Mouse (Mus musculus) small intestine, adult 2 months (tissue): ENCODE data around the gene Stra6. TPM values are rescaled to one million over a fixed set of nuclear protein-coding genes. Genes with fewer than 3 reads are reported as not detected.

Experiments
- H3K27ac ChIP-seq: fragments of 200-500 bp; 2 replicates; pipeline ENCODE4 v1.5.1; 2012; ENCODE audit warnings: low read depth, low read length, control low read depth, inconsistent platforms; ENCODE audit not compliant: insufficient read depth
- H3K27me3 ChIP-seq: fragments of 200-500 bp; 2 replicates; pipeline ENCODE4 v1.6.1; 2012; ENCODE audit warnings: mild to moderate bottlenecking, moderate library complexity, low read length, inconsistent platforms; ENCODE audit not compliant: control insufficient read depth, insufficient read depth
- H3K36me3 ChIP-seq: fragments of 200-500 bp; 2 replicates; pipeline ENCODE4 v1.6.1; 2012; ENCODE audit warnings: mild to moderate bottlenecking, low read length, control low read depth, inconsistent platforms; ENCODE audit not compliant: control insufficient read depth, insufficient read depth
- H3K4me1 ChIP-seq: fragments of 200-500 bp; 2 replicates; pipeline ENCODE4 v1.6.1; 2012; ENCODE audit warnings: low read length, inconsistent platforms, mixed read lengths; ENCODE audit not compliant: control insufficient read depth, insufficient read depth, insufficient read length
- H3K4me3 ChIP-seq: fragments of 200-500 bp; 2 replicates; pipeline ENCODE4 v1.5.1; 2012; ENCODE audit warnings: low read depth, mild to moderate bottlenecking, control low read depth, inconsistent platforms, low read length, moderate library complexity
- CTCF ChIP-seq: fragments of 200-500 bp; IDR thresholded peaks from 2 replicates; pipeline ENCODE4 v1.5.1; 2012; ENCODE audit warnings: low read depth, mild to moderate bottlenecking, control low read depth, inconsistent platforms, low read length, moderate library complexity, mixed read lengths; ENCODE audit not compliant: insufficient replicate concordance, insufficient read length; ENCODE audit errors: extremely low read depth
- POLR2A ChIP-seq: fragments of 200-500 bp; IDR thresholded peaks from 2 replicates; pipeline ENCODE4 v1.6.1; 2012; ENCODE audit warnings: low read depth, mild to moderate bottlenecking, control low read depth, inconsistent platforms, low read length, moderate library complexity
- WGBS: fragments of 180-500 bp; shearing (Covaris S2); methylation state at CpG from one replicate; pipeline ENCODE4 v1.1.7; 2018; 5-methylcytosine and 5-hydroxymethylcytosine counted together
- polyA plus RNA-seq: library from polyadenylated mRNA; depleted of rRNA; stranded (reverse); fragments of >200 nt; gene quantifications from 2 replicates; pipeline ENCODE4 v1.2.3, GENCODE M21; 2012

The Stra6 gene
- polyA plus RNA-seq, 1 experiment = 1.7 TPM

DNA sequence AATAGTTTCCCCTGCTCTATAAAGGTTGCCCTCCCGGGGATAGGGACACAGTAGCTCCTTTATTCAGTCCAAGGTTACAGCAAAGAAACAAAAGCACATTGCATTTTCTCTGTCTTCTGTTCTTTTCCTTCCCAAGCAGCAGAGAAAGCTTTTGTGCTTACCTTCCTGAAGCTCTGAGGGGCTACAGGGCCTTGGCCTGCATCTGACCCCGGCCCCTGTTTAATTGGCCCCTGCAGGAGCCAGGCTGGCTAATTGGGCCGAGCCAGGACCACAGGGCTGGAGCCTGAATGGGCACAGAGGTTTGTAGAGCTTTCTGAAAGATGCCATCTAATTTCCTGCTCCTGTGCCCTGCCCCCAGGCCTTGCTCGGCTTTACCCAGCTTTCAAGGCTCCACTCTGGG is 22.6 kb upstream of the Stra6 start:
- H3K36me3 ChIP-seq = no peaks in the 10 kb centered on the region
- TF ChIP-seq POLR2A = no peak
- TF ChIP-seq CTCF = no peak
- no peak overlapping the region for H3K4me3 ChIP-seq
- 58% methylated on average over 4 of the region's 4 CpGs for WGBS
- H3K27me3 ChIP-seq = 0 out of 2 replicates have a peak, but pooled peaks cover 3% of the 10 kb centered on the region
- no peaks in the 10 kb centered on the region for H3K4me1 ChIP-seq
- H3K27ac ChIP-seq = no peak overlapping the region

DNA sequence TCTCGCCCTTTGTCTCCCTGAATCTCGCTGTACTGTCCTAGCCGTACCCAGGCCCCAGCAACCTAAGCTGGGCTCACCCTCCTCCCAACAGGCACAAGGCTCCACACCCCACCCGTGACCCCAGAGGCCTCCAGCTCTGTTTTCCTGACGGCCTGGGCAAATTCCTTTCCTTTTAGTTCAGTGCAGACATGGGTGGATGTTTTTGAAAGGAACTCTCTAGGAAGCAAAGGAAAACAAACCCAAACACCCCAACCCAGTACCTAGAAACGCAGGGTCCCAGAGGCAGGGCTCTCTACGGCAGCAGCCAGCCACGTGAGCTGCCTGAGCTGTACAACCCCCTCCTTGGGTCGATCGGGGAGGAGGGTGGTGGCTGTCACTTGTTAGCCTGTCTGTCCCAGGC is 21.2 kb upstream of the Stra6 start:
- Histone ChIP-seq H3K4me3 (no peak overlapping the region), H3K27me3 (0 out of 2 replicates have a peak, but pooled peaks cover 3% of the 10 kb centered on the region), H3K36me3 (no peaks in the 10 kb centered on the region), H3K27ac (no peak overlapping the region), H3K4me1 (no peaks in the 10 kb centered on the region)
- 42% methylated on average over 10 of the region's 10 CpGs for WGBS
- TF ChIP-seq CTCF (no peak), POLR2A (no peak)

DNA sequence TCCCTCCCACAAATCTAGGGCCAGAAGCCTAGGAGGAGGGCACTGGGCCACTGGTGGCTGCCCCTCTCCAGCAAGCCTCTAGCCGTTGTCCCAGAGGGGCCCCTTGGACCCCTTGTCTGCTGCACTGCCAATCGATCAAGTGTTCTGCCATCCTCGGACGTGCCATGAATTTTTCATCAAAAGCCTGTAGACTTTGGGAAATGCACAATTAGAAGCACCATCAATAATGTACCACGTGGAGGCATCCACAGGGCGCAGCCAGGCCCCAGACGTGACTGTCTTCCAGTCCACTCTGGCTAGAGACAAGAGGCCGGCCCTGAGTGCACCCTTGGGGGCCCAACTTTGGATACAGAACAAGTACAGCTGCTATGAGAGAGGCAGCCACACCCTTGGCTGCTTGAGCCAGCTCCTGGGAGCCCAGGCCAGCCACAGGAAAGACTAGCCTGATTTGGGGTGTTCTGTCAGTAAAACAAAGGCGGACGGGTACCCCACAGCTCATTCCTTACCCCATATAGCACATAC is 20.0 kb upstream of the Stra6 start:
- 84% methylated on average over 10 of the region's 10 CpGs for WGBS
- TF ChIP-seq CTCF = no peak
- TF ChIP-seq POLR2A = no peak
- H3K27me3 ChIP-seq = 0 out of 2 replicates have a peak, but pooled peaks cover 3% of the 10 kb centered on the region
- H3K36me3 ChIP-seq = no peaks in the 10 kb centered on the region
- no peak overlapping the region for H3K27ac ChIP-seq
- H3K4me3 ChIP-seq = no peak overlapping the region
- no peaks in the 10 kb centered on the region for H3K4me1 ChIP-seq

DNA sequence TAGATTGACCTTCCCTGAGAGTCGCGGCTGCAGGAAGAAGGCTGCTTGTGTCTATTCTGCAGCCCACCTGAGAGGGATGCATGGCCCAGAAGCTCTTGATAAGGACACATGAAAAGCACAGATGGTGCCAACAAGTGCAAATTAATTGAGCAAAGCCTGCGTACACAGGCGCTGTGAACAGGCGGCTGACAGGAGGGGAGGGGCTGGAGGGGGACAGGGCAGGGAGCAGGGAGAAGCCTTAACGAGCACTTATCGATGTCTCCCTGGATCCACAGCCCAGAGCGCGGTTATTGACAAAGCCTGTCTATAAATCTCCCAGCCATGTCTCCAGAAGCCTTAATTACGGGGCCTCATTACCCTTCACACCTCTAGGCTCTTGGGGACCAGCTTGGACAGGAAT is 18.8 kb upstream of the Stra6 start:
- Histone ChIP-seq H3K36me3 (no peaks in the 10 kb centered on the region), H3K27me3 (no peaks in the 10 kb centered on the region), H3K27ac (no peak overlapping the region), H3K4me3 (no peak overlapping the region), H3K4me1 (no peaks in the 10 kb centered on the region)
- TF ChIP-seq POLR2A (no peak), CTCF (no peak)
- 27% methylated on average over 10 of the region's 10 CpGs for WGBS

DNA sequence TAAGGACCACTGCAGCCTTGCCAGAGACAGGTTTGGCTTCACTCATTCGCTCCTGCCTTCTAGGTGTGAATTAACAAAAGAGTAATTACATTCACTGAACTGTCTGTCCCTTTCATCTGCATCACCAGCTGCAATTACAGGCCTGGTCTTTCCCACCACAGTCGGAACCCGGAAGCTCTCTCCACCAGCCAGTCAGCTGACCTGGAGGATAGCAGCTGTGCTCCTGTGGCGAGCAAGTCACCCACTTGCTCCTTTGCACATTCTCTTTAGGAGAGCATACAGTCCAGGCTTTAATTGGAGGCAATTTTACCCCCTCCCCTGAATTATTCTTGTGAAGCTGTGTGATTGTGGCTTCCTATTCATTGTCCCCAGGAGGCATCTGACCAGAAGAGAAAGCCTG is 17.9 kb upstream of the Stra6 start:
- H3K27ac ChIP-seq = no peak overlapping the region
- 34% methylated on average over 4 of the region's 4 CpGs for WGBS

DNA sequence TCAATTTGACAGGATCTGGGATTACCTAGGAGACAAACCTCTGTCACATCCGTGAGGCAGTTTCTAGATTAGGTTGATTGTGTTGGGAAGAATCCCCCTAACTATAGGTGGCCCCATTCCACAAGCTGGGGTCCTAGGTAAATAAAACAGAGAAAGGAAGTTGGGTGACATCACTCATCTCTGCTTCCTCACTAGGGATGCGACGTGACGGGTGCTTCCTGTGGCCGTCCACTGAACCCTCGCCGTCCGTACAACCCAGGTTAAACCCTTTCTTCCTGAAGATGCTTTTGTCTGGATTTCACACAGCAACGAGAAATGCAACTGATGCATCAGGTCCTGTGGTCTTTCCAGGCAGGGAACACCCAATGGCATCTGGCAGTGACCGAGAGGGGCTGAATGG is 16.5 kb upstream of the Stra6 start:
- Histone ChIP-seq H3K27ac (no peak overlapping the region), H3K4me3 (no peak overlapping the region), H3K4me1 (no peaks in the 10 kb centered on the region), H3K27me3 (no peaks in the 10 kb centered on the region), H3K36me3 (no peaks in the 10 kb centered on the region)
- 77% methylated on average over 10 of the region's 10 CpGs for WGBS
- TF ChIP-seq CTCF (no peak), POLR2A (no peak)

More for the DNA sequence above, 17.9 kb upstream of the Stra6 start:
- Histone ChIP-seq H3K4me1 (no peaks in the 10 kb centered on the region), H3K27me3 (no peaks in the 10 kb centered on the region), H3K36me3 (no peaks in the 10 kb centered on the region), H3K4me3 (no peak overlapping the region)
- TF ChIP-seq POLR2A = no peak
- no peak for TF ChIP-seq CTCF

DNA sequence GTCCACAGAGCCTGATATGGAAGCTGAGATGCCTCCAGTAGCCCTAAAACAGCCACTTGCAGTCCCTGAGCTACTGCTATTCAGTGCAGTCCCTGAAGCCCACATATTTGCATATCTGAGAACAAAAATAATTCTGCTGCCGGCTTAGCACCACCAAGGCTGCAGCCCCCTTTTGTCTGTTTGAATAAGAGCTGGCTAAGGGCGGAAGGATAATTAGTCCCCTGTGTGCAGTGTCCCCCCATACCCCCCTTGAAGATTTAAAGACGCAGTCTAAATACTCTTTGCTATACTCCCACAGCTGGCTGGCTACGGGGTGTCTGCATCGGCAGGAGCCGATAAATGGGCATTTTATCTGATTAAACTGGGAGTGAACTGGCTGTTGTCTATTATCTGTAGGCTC is 15.0 kb upstream of the Stra6 start:
- H3K36me3 ChIP-seq = no peaks in the 10 kb centered on the region
- no peak overlapping the region for H3K27ac ChIP-seq
- 12% methylated on average over 6 of the region's 6 CpGs for WGBS
- no peaks in the 10 kb centered on the region for H3K4me1 ChIP-seq
- H3K27me3 ChIP-seq = no peaks in the 10 kb centered on the region
- TF ChIP-seq CTCF = no peak
- no peak for TF ChIP-seq POLR2A
- H3K4me3 ChIP-seq = no peak overlapping the region

DNA sequence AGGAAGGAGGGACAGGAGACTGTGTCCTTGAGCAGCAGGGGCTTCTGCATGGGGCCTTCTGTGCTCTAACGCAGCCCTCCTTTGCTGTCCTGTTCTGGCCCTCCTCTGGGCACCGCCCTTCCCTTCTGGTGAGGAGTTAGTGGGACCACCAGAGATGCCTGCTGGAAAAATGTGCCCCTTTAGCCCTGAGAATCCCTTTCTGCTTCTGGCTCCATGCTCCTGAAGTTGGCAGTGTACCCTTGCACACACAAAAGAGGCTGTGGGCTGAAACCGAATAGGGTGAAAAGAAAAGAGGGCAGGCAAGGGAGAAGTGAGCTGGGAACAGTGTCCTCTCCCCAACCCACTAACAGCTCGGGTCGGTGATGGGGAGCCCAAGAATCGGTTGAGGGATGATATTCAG is 14.4 kb upstream of the Stra6 start:
- H3K27me3 ChIP-seq = no peaks in the 10 kb centered on the region
- no peaks in the 10 kb centered on the region for H3K4me1 ChIP-seq
- H3K27ac ChIP-seq = no peak overlapping the region
- no peak overlapping the region for H3K4me3 ChIP-seq
- H3K36me3 ChIP-seq = no peaks in the 10 kb centered on the region
- no peak for TF ChIP-seq CTCF
- no peak for TF ChIP-seq POLR2A
- whole genome bisulfite sequencing = 61% methylated on average over 6 of the region's 6 CpGs
